Mouse (Mus musculus) monocyte, adult 2 months (primary cell): ENCODE measurements around the gene Ints11.

ENCODE experiments used
- DNase-seq, 2 experiments: peaks; one replicate each; pipeline ENCODE4 v3.0.0; 2022; ENCODE audit warnings: low spot score in 2 of 2, low read depth in 1 of 2

Ints11 gene

GRCm38 (mm10) chr4:155892017-155892416 lies 22.7 kb downstream of the Ints11 start:
- peak; percentile 40 to 58 for DNase-seq

GRCm38 (mm10) chr4:155892438-155893211 lies 23.3 kb downstream of the Ints11 start:
- DNase-seq, result no peak

- DNase-seq, result no peak
Observed at GRCm38 (mm10) chr4:155893212-155893690, 23.9 kb downstream of the Ints11 start.

GRCm38 (mm10) chr4:155894311-155894881 lies 25.1 kb downstream of the Ints11 start:
- peak in 1 of 2 experiments; percentile 25 for DNase-seq

- no peak for DNase-seq
Observed at GRCm38 (mm10) chr4:155895216-155895615, 25.9 kb downstream of the Ints11 start.

GRCm38 (mm10) chr4:155895826-155896225 lies 26.5 kb downstream of the Ints11 start:
- no peak for DNase-seq

GRCm38 (mm10) chr4:155896461-155896860 lies 27.1 kb downstream of the Ints11 start:
- DNase-seq, result no peak

GRCm38 (mm10) chr4:155898318-155898717 lies 29.0 kb downstream of the Ints11 start:
- no peak for DNase-seq

GRCm38 (mm10) chr4:155899355-155899754 lies 30.0 kb downstream of the Ints11 start:
- DNase-seq, result no peak

GRCm38 (mm10) chr4:155901205-155901604 lies 31.9 kb downstream of the Ints11 start:
- no peak for DNase-seq

- no peak for DNase-seq
Observed at GRCm38 (mm10) chr4:155903246-155903645, 33.9 kb downstream of the Ints11 start.

- DNase-seq, result no peak
Observed at GRCm38 (mm10) chr4:155904318-155905102, 35.2 kb downstream of the Ints11 start.

GRCm38 (mm10) chr4:155905634-155906033 lies 36.3 kb downstream of the Ints11 start:
- DNase-seq, result no peak

- DNase-seq, result no peak
Observed at GRCm38 (mm10) chr4:155906125-155906524, 36.8 kb downstream of the Ints11 start.

- DNase-seq, result no peak
Observed at GRCm38 (mm10) chr4:155907003-155907402, 37.7 kb downstream of the Ints11 start.

GRCm38 (mm10) chr4:155908281-155908680 lies 38.9 kb downstream of the Ints11 start:
- DNase-seq, result no peak

- DNase-seq, result peak in 1 of 2 experiments; percentile 0
Observed at GRCm38 (mm10) chr4:155908751-155909150, 39.4 kb downstream of the Ints11 start.

GRCm38 (mm10) chr4:155932031-155932430 lies 62.7 kb downstream of the Ints11 start:
- DNase-seq, result no peak
